Mouse (Mus musculus) macrophage (primary cell): ENCODE results near the gene Rhobtb1. TPM values are rescaled to one million over a fixed set of nuclear protein-coding genes. Genes with fewer than 3 reads are reported as not detected.

Source experiments
- H3K27ac ChIP-seq: fragments of 350-480 bp; formaldehyde crosslinking; 2 replicates; pipeline ENCODE4 v1.9.0; 2021
- H3K36me3 ChIP-seq: fragments of 350-480 bp; formaldehyde crosslinking; 2 replicates; pipeline ENCODE4 v1.9.0; 2021; ENCODE audit errors: inconsistent target
- H3K4me3 ChIP-seq: fragments of 350-480 bp; formaldehyde crosslinking; 2 replicates; pipeline ENCODE4 v1.9.0; 2021; ENCODE audit errors: inconsistent target
- H3K79me2 ChIP-seq: fragments of 350-480 bp; formaldehyde crosslinking; 2 replicates; pipeline ENCODE4 v1.9.0; 2021; ENCODE audit errors: inconsistent target
- WGBS: methylation state at CpG from one replicate; pipeline ENCODE4 v1.1.7; 2026; ENCODE audit warnings: inconsistent platforms; ENCODE audit not compliant: missing documents; 5-methylcytosine and 5-hydroxymethylcytosine counted together
- polyA plus RNA-seq: library from polyadenylated mRNA; stranded (reverse); fragments of 250-400 nt; gene quantifications from 3 replicates; pipeline ENCODE4 v1.2.4, GENCODE M21; 2018; ENCODE audit warnings: inconsistent platforms

The Rhobtb1 gene
- polyA plus RNA-seq, 1 experiment from 2014 or later, result 15.6 TPM

- H3K36me3 ChIP-seq, result no peaks in the 10 kb centered on the region
- no peak overlapping the region for H3K27ac ChIP-seq
- WGBS, result 93% methylated on average over 8 of the region's 8 CpGs
- no peaks in the 10 kb centered on the region for H3K79me2 ChIP-seq
- no peak overlapping the region for H3K4me3 ChIP-seq
Observed at GRCm38 (mm10) chr10:69225951-69226350, 74.7 kb downstream of the Rhobtb1 start.

- Histone ChIP-seq H3K4me3 (no peak overlapping the region), H3K36me3 (no peaks in the 10 kb centered on the region), H3K27ac (no peak overlapping the region), H3K79me2 (no peaks in the 10 kb centered on the region; the same call in 1 of the 2 replicates)
- 89% methylated on average over 3 of the region's 3 CpGs for WGBS
Observed at GRCm38 (mm10) chr10:69237185-69237584, 86.0 kb downstream of the Rhobtb1 start.

GRCm38 (mm10) chr10:69237781-69238180, 86.5 kb downstream of the Rhobtb1 start:
- H3K36me3 ChIP-seq, result no peaks in the 10 kb centered on the region
- H3K4me3 ChIP-seq, result no peak overlapping the region
- 94% methylated on average over 9 of the region's 9 CpGs for WGBS
- no peak overlapping the region for H3K27ac ChIP-seq
- H3K79me2 ChIP-seq, result no peaks in the 10 kb centered on the region; the same call in 1 of the 2 replicates

GRCm38 (mm10) chr10:69238311-69238710, 87.1 kb downstream of the Rhobtb1 start:
- Histone ChIP-seq H3K36me3 (no peaks in the 10 kb centered on the region), H3K27ac (no peak overlapping the region), H3K4me3 (no peak overlapping the region), H3K79me2 (no peaks in the 10 kb centered on the region; the same call in 1 of the 2 replicates)
- WGBS, result 94% methylated on average over 6 of the region's 6 CpGs

GRCm38 (mm10) chr10:69240530-69240929, 89.3 kb downstream of the Rhobtb1 start:
- Histone ChIP-seq H3K36me3 (no peaks in the 10 kb centered on the region), H3K4me3 (no peak overlapping the region), H3K79me2 (no peaks in the 10 kb centered on the region; the same call in 1 of the 2 replicates), H3K27ac (no peak overlapping the region)
- 37% methylated on average over 2 of the region's 2 CpGs for WGBS

GRCm38 (mm10) chr10:69245151-69245550, 93.9 kb downstream of the Rhobtb1 start:
- Histone ChIP-seq H3K79me2 (no peaks in the 10 kb centered on the region), H3K36me3 (no peaks in the 10 kb centered on the region), H3K27ac (no peak overlapping the region), H3K4me3 (no peak overlapping the region)
- 95% methylated on average over 4 of the region's 4 CpGs for WGBS

GRCm38 (mm10) chr10:69245906-69246668, 94.9 kb downstream of the Rhobtb1 start:
- no peaks in the 10 kb centered on the region for H3K79me2 ChIP-seq
- H3K27ac ChIP-seq, result no peak overlapping the region
- no peaks in the 10 kb centered on the region for H3K36me3 ChIP-seq
- no peak overlapping the region for H3K4me3 ChIP-seq
- 84% methylated on average over 10 of the region's 10 CpGs for WGBS

GRCm38 (mm10) chr10:69246762-69247161, 95.5 kb downstream of the Rhobtb1 start:
- no peaks in the 10 kb centered on the region for H3K36me3 ChIP-seq
- no peak overlapping the region for H3K27ac ChIP-seq
- H3K79me2 ChIP-seq, result no peaks in the 10 kb centered on the region
- H3K4me3 ChIP-seq, result no peak overlapping the region
- 26% methylated on average over 3 of the region's 3 CpGs for WGBS

GRCm38 (mm10) chr10:69247311-69248033, 96.2 kb downstream of the Rhobtb1 start:
- Histone ChIP-seq H3K27ac (no peak overlapping the region; the same call in 1 of the 2 replicates), H3K36me3 (no peaks in the 10 kb centered on the region), H3K79me2 (no peaks in the 10 kb centered on the region), H3K4me3 (no peak overlapping the region)
- 70% methylated on average over 6 of the region's 7 CpGs for WGBS

GRCm38 (mm10) chr10:69248261-69249160, 97.3 kb downstream of the Rhobtb1 start:
- H3K4me3 ChIP-seq, result no peak overlapping the region
- H3K79me2 ChIP-seq, result no peaks in the 10 kb centered on the region
- H3K27ac ChIP-seq, result no peak overlapping the region
- no peaks in the 10 kb centered on the region for H3K36me3 ChIP-seq
- WGBS, result 92% methylated on average over 29 of the region's 29 CpGs

GRCm38 (mm10) chr10:69251254-69251653, 100.0 kb downstream of the Rhobtb1 start:
- no peaks in the 10 kb centered on the region for H3K36me3 ChIP-seq
- H3K27ac ChIP-seq, result no peak overlapping the region
- WGBS, result 86% methylated on average over 5 of the region's 6 CpGs
- no peak overlapping the region for H3K4me3 ChIP-seq
- no peaks in the 10 kb centered on the region for H3K79me2 ChIP-seq

- Histone ChIP-seq H3K79me2 (no peaks in the 10 kb centered on the region), H3K36me3 (no peaks in the 10 kb centered on the region), H3K4me3 (no peak overlapping the region), H3K27ac (peak overlapping the region; percentile 94)
- WGBS, result 49% methylated on average over 17 of the region's 17 CpGs
Observed at GRCm38 (mm10) chr10:69252112-69253074, 101.2 kb downstream of the Rhobtb1 start.

GRCm38 (mm10) chr10:69253075-69253685, 101.9 kb downstream of the Rhobtb1 start:
- Histone ChIP-seq H3K27ac (peak overlapping the region; percentile 94), H3K36me3 (no peaks in the 10 kb centered on the region), H3K79me2 (no peaks in the 10 kb centered on the region), H3K4me3 (no peak overlapping the region)
- WGBS, result 39% methylated on average over 5 of the region's 5 CpGs
